In the genomic region with DNA sequence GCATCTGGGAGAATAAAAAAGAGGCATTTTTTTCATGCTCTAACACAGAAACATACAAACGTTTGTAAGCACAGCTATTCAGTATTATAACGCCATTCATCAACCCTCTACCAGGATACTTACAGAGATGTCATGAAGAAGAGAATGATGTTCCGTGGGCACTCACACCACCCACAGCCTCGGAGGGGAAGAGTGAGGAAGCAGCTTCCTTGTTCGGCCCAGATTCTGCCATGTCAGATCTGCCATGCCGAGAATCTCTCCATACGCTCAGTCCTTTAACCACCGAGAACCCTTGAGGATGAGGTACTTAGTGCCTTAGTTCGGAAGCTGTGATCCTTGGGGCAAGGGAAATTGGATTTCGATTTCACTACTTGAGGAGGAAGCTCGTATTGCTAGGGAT, we compare ENCODE assay signal across 8 mouse cellular contexts. TPM values are rescaled to one million over a fixed set of nuclear protein-coding genes. Genes with fewer than 3 reads are reported as not detected.
DNase-seq lines count a peak whose midpoint lies in the region; ATAC-seq lines count a peak whose summit lies in the region.

A gene (minus strand): TSS at position 367 of the 400 bp plus-strand sequence.

- 55% methylated on average over 11 of the region's 11 CpGs for WGBS in neural tube, embryonic 11.5 days
- 54% methylated on average over 11 of the region's 11 CpGs for WGBS in embryonic facial prominence, embryonic 12.5 days
- 64% methylated on average over 11 of the region's 11 CpGs for WGBS in heart, embryonic 14.5 days
- WGBS in limb, embryonic 15.5 days: 63% methylated on average over 11 of the region's 11 CpGs

- no peak within 1 kb of the TSS for H3K27ac ChIP-seq in neural tube, embryonic 11.5 days (ENCODE audit: low read depth, low read length)
- H3K27ac ChIP-seq in embryonic facial prominence, embryonic 12.5 days: no peak within 1 kb of the TSS
- no peak within 1 kb of the TSS for H3K27ac ChIP-seq in heart, embryonic 14.5 days (replicated peaks in 1 of 2; ENCODE audit: control insufficient read depth in 1 of 2, insufficient read depth in 1 of 2, low read depth in 2 of 2, low read length in 2 of 2)
- no peak within 1 kb of the TSS for H3K27ac ChIP-seq in limb, embryonic 15.5 days

- no peak within 1 kb of the TSS for H3K4me2 ChIP-seq in neural tube, embryonic 11.5 days (ENCODE audit: low read depth)
- H3K4me2 ChIP-seq in embryonic facial prominence, embryonic 12.5 days (replicated peaks): no peak within 1 kb of the TSS
- peak within 1 kb of the TSS; percentile 100; the same call in 1 of the 2 replicates for H3K4me2 ChIP-seq in heart, embryonic 14.5 days (ENCODE audit: low read length)
- H3K4me2 ChIP-seq in limb, embryonic 15.5 days: no peak within 1 kb of the TSS

- no peaks in the 10 kb centered on the region for H3K9me3 ChIP-seq in neural tube, embryonic 11.5 days (ENCODE audit: control insufficient read depth, low read length)
- H3K9me3 ChIP-seq in embryonic facial prominence, embryonic 12.5 days: no peaks in the 10 kb centered on the region
- H3K9me3 ChIP-seq in heart, embryonic 14.5 days (ENCODE audit: control insufficient read depth, low read length): no peaks in the 10 kb centered on the region
- H3K9me3 ChIP-seq in limb, embryonic 15.5 days: no peaks in the 10 kb centered on the region

- H3K4me3 ChIP-seq in neural tube, embryonic 11.5 days (ENCODE audit: low read depth, low read length): no peak within 1 kb of the TSS
- H3K4me3 ChIP-seq in embryonic facial prominence, embryonic 12.5 days: no peak within 1 kb of the TSS
- no peak within 1 kb of the TSS for H3K4me3 ChIP-seq in heart, embryonic 14.5 days (ENCODE audit: control insufficient read depth in 1 of 2, insufficient read depth in 1 of 2, low read depth in 1 of 2, low read length in 2 of 2)
- H3K4me3 ChIP-seq in limb, embryonic 15.5 days: 0 out of 2 replicates have a peak within 1 kb of the TSS, but pooled peaks have one; percentile 89

- H3K9ac ChIP-seq in neural tube, embryonic 11.5 days (ENCODE audit: low read length): no peak within 1 kb of the TSS
- H3K9ac ChIP-seq in embryonic facial prominence, embryonic 12.5 days: no peak within 1 kb of the TSS
- H3K9ac ChIP-seq in heart, embryonic 14.5 days (ENCODE audit: low read length): no peak within 1 kb of the TSS
- H3K9ac ChIP-seq in limb, embryonic 15.5 days: no peak within 1 kb of the TSS

- DNase-seq in neural tube, embryonic 11.5 days (ENCODE audit: low spot score): no peak
- no peak for DNase-seq in neural tube, embryonic 10.5 days (ENCODE audit: extremely low spot score, low spot score)
- no peak for DNase-seq in testis, postnatal 10 days (ENCODE audit: low spot score)
- DNase-seq in c-Kit-positive CD71-positive TER-119-positive erythroid progenitor cells, embryonic 14.5 days (ENCODE audit: low spot score): no peak
- no peak for DNase-seq in embryo, embryonic 10.5 days (ENCODE audit: low spot score)

- no peaks in the 10 kb centered on the region for H3K36me3 ChIP-seq in neural tube, embryonic 11.5 days (ENCODE audit: control insufficient read depth, insufficient read depth, low read length)
- H3K36me3 ChIP-seq in embryonic facial prominence, embryonic 12.5 days: no peaks in the 10 kb centered on the region
- H3K36me3 ChIP-seq in heart, embryonic 14.5 days (ENCODE audit: control insufficient read depth, insufficient read depth, low read length): no peaks in the 10 kb centered on the region
- no peaks in the 10 kb centered on the region for H3K36me3 ChIP-seq in limb, embryonic 15.5 days

- H3K27me3 ChIP-seq in neural tube, embryonic 11.5 days (ENCODE audit: control insufficient read depth, insufficient read depth, low read length): no peaks in the 10 kb centered on the region
- peaks cover 8% of the 10 kb centered on the region for H3K27me3 ChIP-seq in embryonic facial prominence, embryonic 12.5 days
- no peaks in the 10 kb centered on the region for H3K27me3 ChIP-seq in heart, embryonic 14.5 days (ENCODE audit: control insufficient read depth, insufficient read depth, low read length)
- H3K27me3 ChIP-seq in limb, embryonic 15.5 days: no peaks in the 10 kb centered on the region

- no peak for ATAC-seq in neural tube, embryonic 11.5 days (ENCODE audit: insufficient read depth, low FRiP score, low TSS enrichment)
- ATAC-seq in embryonic facial prominence, embryonic 12.5 days (ENCODE audit: insufficient number of reproducible peaks, insufficient read depth, low FRiP score, low TSS enrichment): no peak
- ATAC-seq in heart, embryonic 14.5 days (ENCODE audit: insufficient number of reproducible peaks, insufficient read depth, low FRiP score, low read depth): no peak
- ATAC-seq in limb, embryonic 15.5 days (ENCODE audit: insufficient number of reproducible peaks, low FRiP score, low TSS enrichment, low read depth): no peak

- no peaks in the 10 kb centered on the region for H3K4me1 ChIP-seq in neural tube, embryonic 11.5 days (ENCODE audit: control insufficient read depth, insufficient read depth, low read length)
- H3K4me1 ChIP-seq in embryonic facial prominence, embryonic 12.5 days: peaks cover 10% of the 10 kb centered on the region; the same call in 1 of the 2 replicates
- peaks cover 3 to 10% of the 10 kb centered on the region in 2 experiments for H3K4me1 ChIP-seq in heart, embryonic 14.5 days (ENCODE audit: control insufficient read depth in 2 of 2, insufficient read depth in 2 of 2, low read length in 2 of 2)
- H3K4me1 ChIP-seq in limb, embryonic 15.5 days: peaks cover 19% of the 10 kb centered on the region

RNA-seq across cellular contexts. Expression of the gene that starts here (rescaled TPM):
- 16.6 and 20.1 TPM in 2 replicates for polyA plus RNA-seq in neural tube, embryonic 11.5 days (2014; fragmentation: Nextera tagmentation; extraction: Ambion mirVana)
- polyA plus RNA-seq in embryonic facial prominence, embryonic 12.5 days (2016; fragmentation: Nextera tagmentation; extraction: Ambion mirVana): 11.5 and 13.5 TPM in 2 replicates
- polyA plus RNA-seq in heart, embryonic 14.5 days (2014; fragmentation: Nextera tagmentation; extraction: Ambion mirVana): 10.8 and 11.5 TPM in 2 replicates
- 9.3 and 10.1 TPM in 2 replicates for polyA plus RNA-seq in limb, embryonic 15.5 days (2015; fragmentation: Nextera tagmentation; extraction: Ambion mirVana)
